Mouse (Mus musculus): ENCODE data around the gene Etl4. TPM values are rescaled to one million over a fixed set of nuclear protein-coding genes. Genes with fewer than 3 reads are reported as not detected.
"Not testable (repeated sequence)": the region's sequence is repeated elsewhere in the genome, so short reads cannot be mapped to it uniquely, and the experiment has no call there.

The Etl4 gene
- polyA plus RNA-seq, 1 experiment from 2014 or later, result 34.4 TPM

- peak; percentile 28; the same call in 1 of the 2 replicates for ATAC-seq (replicated peaks; ENCODE audit: low FRiP score)
Observed at GRCm38 (mm10) chr2:20665309-20665971, 755.9 kb downstream of the Etl4 start.

GRCm38 (mm10) chr2:20666051-20666478 is 756.5 kb downstream of the Etl4 start:
- Histone ChIP-seq H3K27ac (ENCODE audit: low read depth, low read length) (no peak overlapping the region), H3K27me3 (ENCODE audit: control insufficient read depth, insufficient read depth, low read length) (no peaks in the 10 kb centered on the region), H3K9ac (ENCODE audit: low read length) (no peak overlapping the region), H3K4me1 (replicated peaks; ENCODE audit: control insufficient read depth, insufficient read depth, low read length) (no peaks in the 10 kb centered on the region), H3K4me2 (ENCODE audit: low read depth, low read length, severe bottlenecking) (no peak overlapping the region), H3K4me3 (ENCODE audit: low read depth, low read length) (no peak overlapping the region), H3K9me3 (ENCODE audit: control insufficient read depth, low read length) (no peaks in the 10 kb centered on the region), H3K36me3 (ENCODE audit: control insufficient read depth, insufficient read depth, low read length) (no peaks in the 10 kb centered on the region)
- ATAC-seq (replicated peaks; ENCODE audit: low FRiP score) (peak; percentile 81), DNase-seq (ENCODE audit: low spot score) (peak; percentile 65)
- WGBS, result 28% methylated on average over 2 of the region's 2 CpGs

More at GRCm38 (mm10) chr2:20665309-20665971, 755.9 kb downstream of the Etl4 start:
- 31% methylated on average over 4 of the region's 5 CpGs for WGBS
- Histone ChIP-seq H3K36me3 (ENCODE audit: control insufficient read depth, insufficient read depth, low read length) (no peaks in the 10 kb centered on the region), H3K4me2 (ENCODE audit: low read depth, low read length, severe bottlenecking) (no peak overlapping the region), H3K4me1 (replicated peaks; ENCODE audit: control insufficient read depth, insufficient read depth, low read length) (no peaks in the 10 kb centered on the region), H3K9ac (ENCODE audit: low read length) (no peak overlapping the region), H3K27ac (ENCODE audit: low read depth, low read length) (no peak overlapping the region), H3K27me3 (ENCODE audit: control insufficient read depth, insufficient read depth, low read length) (no peaks in the 10 kb centered on the region), H3K9me3 (ENCODE audit: control insufficient read depth, low read length) (no peaks in the 10 kb centered on the region), H3K4me3 (ENCODE audit: low read depth, low read length) (no peak overlapping the region)
- DNase-seq (ENCODE audit: low spot score), result no peak

GRCm38 (mm10) chr2:20667876-20668275 is 758.3 kb downstream of the Etl4 start:
- no peaks in the 10 kb centered on the region for H3K36me3 ChIP-seq (ENCODE audit: control insufficient read depth, insufficient read depth, low read length)

GRCm38 (mm10) chr2:20668276-20669030 is 758.9 kb downstream of the Etl4 start:
- H3K27ac ChIP-seq (ENCODE audit: low read depth, low read length); H3K4me3 ChIP-seq (ENCODE audit: low read depth, low read length); DNase-seq (ENCODE audit: low spot score); H3K9ac ChIP-seq (ENCODE audit: low read length); H3K4me2 ChIP-seq (ENCODE audit: low read depth, low read length, severe bottlenecking); ATAC-seq (replicated peaks; ENCODE audit: low FRiP score); H3K36me3 ChIP-seq (ENCODE audit: control insufficient read depth, insufficient read depth, low read length); H3K4me1 ChIP-seq (replicated peaks; ENCODE audit: control insufficient read depth, insufficient read depth, low read length); H3K9me3 ChIP-seq (ENCODE audit: control insufficient read depth, low read length); H3K27me3 ChIP-seq (ENCODE audit: control insufficient read depth, insufficient read depth, low read length): not testable (repeated sequence)
- 81% methylated on average over 12 of the region's 12 CpGs for WGBS

More at GRCm38 (mm10) chr2:20667876-20668275, 758.3 kb downstream of the Etl4 start:
- 92% methylated on average over 3 of the region's 3 CpGs for WGBS
- H3K9ac ChIP-seq (ENCODE audit: low read length), result no peak overlapping the region
- H3K4me3 ChIP-seq (ENCODE audit: low read depth, low read length), result no peak overlapping the region
- DNase-seq (ENCODE audit: low spot score) (no peak), ATAC-seq (replicated peaks; ENCODE audit: low FRiP score) (no peak)
- H3K4me1 ChIP-seq (replicated peaks; ENCODE audit: control insufficient read depth, insufficient read depth, low read length), result no peaks in the 10 kb centered on the region
- H3K27me3 ChIP-seq (ENCODE audit: control insufficient read depth, insufficient read depth, low read length), result no peaks in the 10 kb centered on the region
- no peaks in the 10 kb centered on the region for H3K9me3 ChIP-seq (ENCODE audit: control insufficient read depth, low read length)
- no peak overlapping the region for H3K4me2 ChIP-seq (ENCODE audit: low read depth, low read length, severe bottlenecking)
- H3K27ac ChIP-seq (ENCODE audit: low read depth, low read length), result no peak overlapping the region

- WGBS, result 56% methylated on average over 4 of the region's 4 CpGs
- H3K36me3 ChIP-seq (ENCODE audit: control insufficient read depth, insufficient read depth, low read length), result no peaks in the 10 kb centered on the region
- H3K4me3 ChIP-seq (ENCODE audit: low read depth, low read length), result no peak overlapping the region
- no peak for DNase-seq (ENCODE audit: low spot score)
- H3K27me3 ChIP-seq (ENCODE audit: control insufficient read depth, insufficient read depth, low read length), result no peaks in the 10 kb centered on the region
- H3K4me2 ChIP-seq (ENCODE audit: low read depth, low read length, severe bottlenecking), result no peak overlapping the region
- no peak for ATAC-seq (replicated peaks; ENCODE audit: low FRiP score)
- H3K9ac ChIP-seq (ENCODE audit: low read length), result no peak overlapping the region
- no peak overlapping the region for H3K27ac ChIP-seq (ENCODE audit: low read depth, low read length)
- H3K4me1 ChIP-seq (replicated peaks; ENCODE audit: control insufficient read depth, insufficient read depth, low read length), result no peaks in the 10 kb centered on the region
- no peaks in the 10 kb centered on the region for H3K9me3 ChIP-seq (ENCODE audit: control insufficient read depth, low read length)
Observed at GRCm38 (mm10) chr2:20669367-20669766, 759.8 kb downstream of the Etl4 start.

- Histone ChIP-seq H3K4me3 (ENCODE audit: low read depth, low read length) (no peak overlapping the region), H3K9ac (ENCODE audit: low read length) (no peak overlapping the region), H3K4me2 (ENCODE audit: low read depth, low read length, severe bottlenecking) (no peak overlapping the region), H3K4me1 (replicated peaks; ENCODE audit: control insufficient read depth, insufficient read depth, low read length) (no peaks in the 10 kb centered on the region), H3K36me3 (ENCODE audit: control insufficient read depth, insufficient read depth, low read length) (no peaks in the 10 kb centered on the region), H3K9me3 (ENCODE audit: control insufficient read depth, low read length) (no peaks in the 10 kb centered on the region), H3K27me3 (ENCODE audit: control insufficient read depth, insufficient read depth, low read length) (no peaks in the 10 kb centered on the region), H3K27ac (ENCODE audit: low read depth, low read length) (no peak overlapping the region)
- ATAC-seq (replicated peaks; ENCODE audit: low FRiP score) (no peak), DNase-seq (ENCODE audit: low spot score) (no peak)
- 70% methylated on average over 13 of the region's 13 CpGs for WGBS
Observed at GRCm38 (mm10) chr2:20671546-20672255, 762.1 kb downstream of the Etl4 start.

GRCm38 (mm10) chr2:20672281-20672680 is 762.7 kb downstream of the Etl4 start:
- 95% methylated on average over 7 of the region's 7 CpGs for WGBS
- Histone ChIP-seq H3K27me3 (ENCODE audit: control insufficient read depth, insufficient read depth, low read length) (no peaks in the 10 kb centered on the region), H3K4me3 (ENCODE audit: low read depth, low read length) (no peak overlapping the region), H3K4me2 (ENCODE audit: low read depth, low read length, severe bottlenecking) (no peak overlapping the region), H3K9ac (ENCODE audit: low read length) (no peak overlapping the region), H3K36me3 (ENCODE audit: control insufficient read depth, insufficient read depth, low read length) (no peaks in the 10 kb centered on the region), H3K4me1 (replicated peaks; ENCODE audit: control insufficient read depth, insufficient read depth, low read length) (no peaks in the 10 kb centered on the region), H3K27ac (ENCODE audit: low read depth, low read length) (no peak overlapping the region), H3K9me3 (ENCODE audit: control insufficient read depth, low read length) (no peaks in the 10 kb centered on the region)
- ATAC-seq (replicated peaks; ENCODE audit: low FRiP score) (no peak), DNase-seq (ENCODE audit: low spot score) (no peak)

GRCm38 (mm10) chr2:20672803-20673603 is 763.4 kb downstream of the Etl4 start:
- Histone ChIP-seq H3K9me3 (ENCODE audit: control insufficient read depth, low read length) (no peaks in the 10 kb centered on the region), H3K27ac (ENCODE audit: low read depth, low read length) (no peak overlapping the region), H3K36me3 (ENCODE audit: control insufficient read depth, insufficient read depth, low read length) (no peaks in the 10 kb centered on the region), H3K4me1 (replicated peaks; ENCODE audit: control insufficient read depth, insufficient read depth, low read length) (no peaks in the 10 kb centered on the region), H3K4me2 (ENCODE audit: low read depth, low read length, severe bottlenecking) (no peak overlapping the region), H3K4me3 (ENCODE audit: low read depth, low read length) (no peak overlapping the region), H3K27me3 (ENCODE audit: control insufficient read depth, insufficient read depth, low read length) (no peaks in the 10 kb centered on the region), H3K9ac (ENCODE audit: low read length) (no peak overlapping the region)
- ATAC-seq (replicated peaks; ENCODE audit: low FRiP score), result no peak; the same call in 1 of the 2 replicates
- DNase-seq (ENCODE audit: low spot score), result peak; percentile 71
- WGBS, result 74% methylated on average over 9 of the region's 9 CpGs

Data from forebrain, embryonic 11.5 days (tissue).